Mouse (Mus musculus) lung, postnatal 0 days (tissue): ENCODE measurements around the gene Xylt1.

Source experiments
- CTCF ChIP-seq: IDR thresholded peaks from 2 replicates; pipeline ENCODE4 v1.5.1; 2016; ENCODE audit warnings: antibody characterized with exemption, mild to moderate bottlenecking
- EP300 ChIP-seq: IDR thresholded peaks from 2 replicates; pipeline ENCODE4 v1.6.1; 2016; ENCODE audit warnings: antibody characterized with exemption, mild to moderate bottlenecking, control low read depth

DNA sequence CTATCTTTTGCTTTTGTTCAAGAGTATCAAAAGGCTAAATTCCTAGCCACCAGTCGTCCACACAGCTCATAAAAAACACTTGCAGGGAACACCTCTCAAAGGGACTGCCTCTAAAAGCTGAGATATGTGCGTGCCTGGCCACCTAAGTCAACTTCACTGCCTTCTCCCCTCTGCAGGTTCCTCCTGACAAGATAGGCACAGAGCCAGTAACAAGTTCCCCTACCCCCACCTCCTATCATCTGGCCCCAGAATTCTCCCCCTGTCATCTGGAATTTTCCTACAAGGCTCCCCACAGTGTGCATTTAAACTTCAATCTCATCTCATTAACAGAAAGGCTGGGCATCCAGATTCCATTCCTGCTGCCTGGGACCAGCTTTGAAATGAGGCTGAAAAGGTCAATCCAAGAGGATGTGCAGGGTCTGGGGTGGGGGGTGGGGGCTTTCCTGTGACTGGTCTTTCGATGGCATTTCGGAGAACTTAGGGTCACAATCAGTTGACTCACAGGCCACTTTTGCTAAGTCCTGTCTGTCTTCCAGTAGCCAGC lies 141.4 kb downstream of the Xylt1 start:
- TF ChIP-seq CTCF (no peak), EP300 (no peak)
